Mouse (Mus musculus) hindbrain, embryonic 13.5 days (tissue): Measurements from ENCODE around the gene Wasl. TPM values are rescaled to one million over a fixed set of nuclear protein-coding genes. Genes with fewer than 3 reads are reported as not detected.

ENCODE experiments used
- ATAC-seq: fragments of 200-750 bp; cut with Nextera tagmentation; 2 replicates; pipeline ENCODE4 v1.8.0; 2017; ENCODE audit warnings: moderate TSS enrichment; ENCODE audit not compliant: low FRiP score
- H3K27ac ChIP-seq: fragments of 300-500 bp; sonication (generic); 2 replicates; pipeline ENCODE4 v1.5.1; 2015; ENCODE audit warnings: inconsistent platforms, mild to moderate bottlenecking, moderate library complexity
- H3K27me3 ChIP-seq: fragments of 300-500 bp; sonication (generic); 2 replicates; pipeline ENCODE4 v1.6.1; 2015; ENCODE audit warnings: mild to moderate bottlenecking, inconsistent platforms
- H3K36me3 ChIP-seq: fragments of 300-500 bp; sonication (generic); 2 replicates; pipeline ENCODE4 v1.6.1; 2015; ENCODE audit warnings: mild to moderate bottlenecking, inconsistent platforms
- H3K4me1 ChIP-seq: fragments of 300-500 bp; sonication (generic); replicated peaks from 2 replicates; pipeline ENCODE4 v1.6.1; 2015; ENCODE audit warnings: inconsistent platforms
- H3K4me2 ChIP-seq: fragments of 300-500 bp; sonication (generic); 2 replicates; pipeline ENCODE4 v1.6.1; 2015; ENCODE audit warnings: inconsistent platforms, mild to moderate bottlenecking, moderate library complexity
- H3K4me3 ChIP-seq: fragments of 300-500 bp; sonication (generic); 2 replicates; pipeline ENCODE4 v1.5.1; 2015; ENCODE audit warnings: mild to moderate bottlenecking, inconsistent platforms
- H3K9ac ChIP-seq: fragments of 300-500 bp; sonication (generic); 2 replicates; pipeline ENCODE4 v1.6.1; 2015; ENCODE audit warnings: mild to moderate bottlenecking, inconsistent platforms
- H3K9me3 ChIP-seq: fragments of 300-500 bp; sonication (generic); 2 replicates; pipeline ENCODE4 v1.6.1; 2016; ENCODE audit warnings: inconsistent platforms
- WGBS: fragments of 180-500 bp; shearing (Covaris S2); methylation state at CpG from one replicate; pipeline ENCODE4 v1.1.7; 2015; 5-methylcytosine and 5-hydroxymethylcytosine counted together
- polyA plus RNA-seq: library from polyadenylated mRNA; unstranded; fragments of >200 nt; fragmentation: Nextera tagmentation; extraction: Ambion mirVana; gene quantifications from 2 replicates; pipeline ENCODE4 v1.2.1, GENCODE M21; 2015

The Wasl gene
- polyA plus RNA-seq: 63.5 and 66.2 TPM in 2 replicates

DNA sequence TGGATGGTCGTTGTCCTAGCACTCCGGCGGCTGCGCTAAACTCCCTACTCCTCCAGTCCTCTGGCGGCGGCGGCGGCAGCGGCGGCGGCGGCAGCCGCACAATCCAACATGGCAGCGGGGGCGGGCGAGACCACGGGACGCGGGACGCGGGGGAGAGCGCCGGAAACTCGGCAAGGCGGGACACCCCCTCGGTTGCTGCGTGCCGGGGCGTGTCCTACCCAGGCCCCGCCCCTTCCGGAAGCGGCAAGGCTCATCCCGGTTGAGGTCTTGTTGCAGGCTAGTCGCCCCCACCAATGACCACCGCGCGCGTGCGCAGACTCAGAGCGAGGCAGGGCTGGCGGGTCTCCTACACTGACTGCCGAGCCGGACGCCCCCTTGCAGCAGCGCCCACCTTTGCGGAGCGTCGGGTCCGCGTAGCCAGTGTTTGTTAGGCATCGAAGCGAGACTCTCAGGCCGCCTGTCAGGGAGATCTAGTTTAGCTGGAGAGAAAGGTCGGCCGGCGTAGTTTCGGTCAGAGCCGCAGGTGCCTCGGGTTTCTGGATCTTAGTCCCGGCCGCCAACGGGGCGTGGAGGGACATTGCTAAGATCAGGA lies at the start of gene Wasl:
Wasl (minus strand) TSS at position 143 of the 592 bp plus-strand sequence.
- Histone ChIP-seq H3K9me3 (no peaks in the 10 kb centered on the region), H3K9ac (peak within 1 kb of the TSS; percentile 95), H3K4me1 (peaks cover 19% of the 10 kb centered on the region), H3K27me3 (no peaks in the 10 kb centered on the region), H3K4me2 (peak within 1 kb of the TSS; percentile 80), H3K36me3 (no peaks in the 10 kb centered on the region), H3K27ac (peak within 1 kb of the TSS; percentile 97), H3K4me3 (peak within 1 kb of the TSS; percentile 97)
- peak; percentile 99 for ATAC-seq
- WGBS: under 1% methylated on average over 62 of the region's 63 CpGs

DNA sequence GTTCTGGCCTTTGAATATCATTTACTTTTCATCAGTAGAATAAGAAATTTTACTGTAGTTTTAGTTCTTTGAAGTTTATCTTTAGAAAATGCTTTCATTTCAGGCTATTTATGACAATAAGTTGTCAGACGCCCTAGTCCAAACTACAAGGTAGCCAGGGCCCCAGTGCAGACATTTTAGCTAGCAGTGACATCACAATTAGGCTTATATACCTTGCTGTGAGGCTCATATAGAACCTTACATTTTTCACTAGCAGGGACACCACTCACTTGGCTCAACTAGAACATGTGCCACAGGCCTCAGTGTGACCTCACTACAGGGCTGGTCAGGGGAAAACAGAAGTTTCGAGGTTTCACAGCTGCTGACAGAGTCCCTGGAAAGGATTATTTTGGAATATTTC lies 42.7 kb upstream of the Wasl start:
- no peak overlapping the region for H3K9ac ChIP-seq
- 77% methylated on average over 2 of the region's 2 CpGs for WGBS
- ATAC-seq: no peak

DNA sequence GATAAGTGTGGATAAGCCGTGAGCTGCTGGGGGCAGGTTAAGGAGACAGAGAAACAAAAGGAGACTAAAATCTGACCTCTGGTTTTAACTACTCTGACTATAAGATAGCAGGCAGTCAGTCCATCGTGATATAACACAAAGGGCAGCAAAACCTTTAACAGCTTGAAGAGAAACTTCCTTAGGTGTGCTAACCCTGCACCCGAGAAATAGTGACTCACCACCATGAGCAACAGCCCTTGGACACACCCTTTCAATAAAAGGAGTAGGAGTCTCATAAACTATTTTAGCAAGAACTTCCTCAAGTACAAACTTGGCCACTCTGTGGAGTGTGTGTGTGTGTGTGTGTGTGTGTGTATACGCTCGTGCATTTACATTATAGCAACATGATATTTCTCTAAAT lies 42.3 kb upstream of the Wasl start:
- Histone ChIP-seq H3K4me2 (no peak overlapping the region), H3K27me3 (no peaks in the 10 kb centered on the region), H3K4me1 (no peaks in the 10 kb centered on the region), H3K36me3 (no peaks in the 10 kb centered on the region), H3K9me3 (no peaks in the 10 kb centered on the region), H3K27ac (no peak overlapping the region), H3K4me3 (no peak overlapping the region), H3K9ac (no peak overlapping the region)
- WGBS: 93% methylated on average over 5 of the region's 5 CpGs
- no peak for ATAC-seq

More for the DNA sequence above, 42.7 kb upstream of the Wasl start:
- Histone ChIP-seq H3K4me2 (no peak overlapping the region), H3K4me1 (no peaks in the 10 kb centered on the region), H3K9me3 (no peaks in the 10 kb centered on the region), H3K27me3 (no peaks in the 10 kb centered on the region), H3K36me3 (no peaks in the 10 kb centered on the region), H3K27ac (no peak overlapping the region), H3K4me3 (no peak overlapping the region)

DNA sequence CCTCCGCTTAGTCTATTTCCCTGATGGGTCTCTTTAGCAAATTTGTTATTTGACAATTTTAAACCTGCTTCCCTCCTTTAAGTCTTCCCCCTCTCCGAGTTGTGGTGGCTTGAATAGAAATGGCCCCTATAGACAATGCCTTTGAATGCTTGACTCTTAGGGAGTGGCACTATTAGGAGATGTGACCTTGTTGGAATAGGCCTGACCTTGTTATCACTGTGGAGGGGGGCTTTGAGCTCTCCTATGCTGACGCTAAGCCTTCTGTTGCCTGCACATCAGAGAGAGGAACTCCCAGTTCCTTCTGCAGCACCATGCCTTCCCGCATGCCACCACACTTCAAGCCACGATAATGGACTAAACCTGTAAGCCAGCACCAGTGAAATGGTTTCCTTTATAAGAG lies 32.4 kb upstream of the Wasl start:
- Histone ChIP-seq H3K4me1 (no peaks in the 10 kb centered on the region), H3K27me3 (no peaks in the 10 kb centered on the region), H3K36me3 (no peaks in the 10 kb centered on the region), H3K4me3 (no peak overlapping the region), H3K9ac (no peak overlapping the region), H3K4me2 (no peak overlapping the region), H3K9me3 (no peaks in the 10 kb centered on the region), H3K27ac (no peak overlapping the region)
- 86% methylated on average over 5 of the region's 5 CpGs for WGBS
- no peak for ATAC-seq

DNA sequence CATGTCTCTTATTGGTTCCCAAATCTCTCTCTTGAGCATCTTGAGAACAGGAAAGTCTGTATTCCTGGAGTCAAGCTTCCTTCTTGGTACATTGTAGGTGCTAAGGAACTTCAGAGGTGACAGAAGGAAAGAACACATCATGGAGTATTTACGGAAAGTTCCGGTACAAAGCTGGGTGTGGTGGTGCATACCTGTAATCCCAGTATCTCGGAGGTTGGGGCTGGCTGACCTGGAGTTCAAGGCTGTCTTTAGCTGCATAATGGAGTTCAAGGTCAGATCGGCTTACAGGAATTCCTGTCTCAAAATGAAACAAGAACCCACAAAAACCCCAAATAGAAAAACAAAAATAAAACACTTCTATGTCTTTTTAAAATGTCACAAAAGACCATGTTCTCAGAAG lies 31.3 kb upstream of the Wasl start:
- WGBS: 86% methylated on average over 4 of the region's 4 CpGs
- Histone ChIP-seq H3K9ac (no peak overlapping the region), H3K36me3 (no peaks in the 10 kb centered on the region), H3K27me3 (no peaks in the 10 kb centered on the region), H3K4me1 (no peaks in the 10 kb centered on the region), H3K9me3 (no peaks in the 10 kb centered on the region), H3K4me3 (no peak overlapping the region), H3K27ac (no peak overlapping the region), H3K4me2 (no peak overlapping the region)
- ATAC-seq: no peak

DNA sequence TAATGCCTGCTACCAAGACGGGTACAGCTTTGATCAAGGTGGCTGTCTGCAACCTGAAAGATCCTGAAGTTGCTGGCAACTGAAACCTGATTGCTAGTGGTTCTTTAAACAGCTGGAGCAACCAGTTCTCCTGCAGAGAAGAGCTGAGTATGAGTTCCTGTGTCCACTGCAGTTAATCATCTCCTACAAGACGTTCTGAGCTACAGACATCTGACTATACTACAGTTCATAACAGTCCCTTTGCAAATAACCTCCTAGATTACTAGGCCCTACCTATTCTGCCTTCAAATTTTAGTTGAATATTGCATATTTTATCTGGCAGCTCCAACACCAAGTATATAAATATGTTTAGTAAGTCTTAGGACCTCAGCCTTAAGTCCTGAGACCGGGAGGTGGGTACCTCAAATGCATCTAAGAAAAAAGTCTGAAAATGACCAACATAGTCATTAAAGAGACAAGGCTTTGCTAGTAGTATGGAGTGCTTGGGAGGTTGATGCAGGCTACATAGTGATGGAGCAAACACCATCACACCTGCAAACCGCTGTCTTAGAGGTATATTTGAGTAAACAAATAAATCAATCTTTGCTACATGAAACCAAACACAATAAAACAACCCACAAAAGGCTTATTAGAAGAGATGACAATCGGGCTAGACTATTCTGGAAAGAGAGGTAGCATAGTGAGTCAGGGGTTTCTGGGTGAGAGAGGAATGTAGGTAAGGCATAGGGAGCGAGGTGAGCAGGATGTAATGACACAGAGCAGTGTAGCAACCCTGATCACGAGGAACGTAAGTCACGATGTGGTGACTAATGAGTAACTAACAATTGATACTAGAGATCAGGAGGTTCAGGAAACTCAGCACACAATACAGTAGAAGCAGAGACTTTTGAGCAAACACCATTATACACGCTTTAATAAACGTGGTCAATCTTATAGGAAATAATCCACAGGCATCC lies 29.9 kb upstream of the Wasl start:
- Histone ChIP-seq H3K9me3 (no peaks in the 10 kb centered on the region), H3K36me3 (no peaks in the 10 kb centered on the region), H3K4me1 (no peaks in the 10 kb centered on the region), H3K4me3 (no peak overlapping the region), H3K27ac (no peak overlapping the region), H3K9ac (no peak overlapping the region), H3K27me3 (no peaks in the 10 kb centered on the region), H3K4me2 (no peak overlapping the region)
- ATAC-seq: no peak
- WGBS: 87% methylated on average over 11 of the region's 11 CpGs

DNA sequence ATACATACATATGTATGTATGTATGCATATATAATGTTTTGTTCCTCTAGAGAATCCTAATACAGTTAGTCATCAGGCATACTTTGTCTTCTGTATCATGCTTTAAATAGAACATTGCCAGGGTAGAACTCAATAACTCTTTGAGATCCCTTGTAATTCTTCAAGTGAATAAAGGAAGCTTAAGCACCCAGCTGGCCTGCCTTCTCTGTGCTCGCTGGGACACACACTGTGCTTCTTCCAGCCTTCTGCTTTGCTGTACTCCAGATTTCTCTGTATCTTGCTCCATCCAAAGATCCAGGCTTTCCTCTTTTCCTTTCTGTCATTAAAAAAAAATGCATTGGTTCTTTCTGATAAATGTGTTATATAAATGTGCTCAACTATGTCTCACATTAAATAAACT lies 23.1 kb upstream of the Wasl start:
- Histone ChIP-seq H3K4me3 (no peak overlapping the region), H3K27ac (no peak overlapping the region), H3K4me1 (no peaks in the 10 kb centered on the region), H3K9me3 (no peaks in the 10 kb centered on the region), H3K9ac (no peak overlapping the region), H3K36me3 (no peaks in the 10 kb centered on the region), H3K27me3 (no peaks in the 10 kb centered on the region), H3K4me2 (no peak overlapping the region)
- 53% methylated on average over 1 of the region's 1 CpGs for WGBS
- no peak for ATAC-seq

DNA sequence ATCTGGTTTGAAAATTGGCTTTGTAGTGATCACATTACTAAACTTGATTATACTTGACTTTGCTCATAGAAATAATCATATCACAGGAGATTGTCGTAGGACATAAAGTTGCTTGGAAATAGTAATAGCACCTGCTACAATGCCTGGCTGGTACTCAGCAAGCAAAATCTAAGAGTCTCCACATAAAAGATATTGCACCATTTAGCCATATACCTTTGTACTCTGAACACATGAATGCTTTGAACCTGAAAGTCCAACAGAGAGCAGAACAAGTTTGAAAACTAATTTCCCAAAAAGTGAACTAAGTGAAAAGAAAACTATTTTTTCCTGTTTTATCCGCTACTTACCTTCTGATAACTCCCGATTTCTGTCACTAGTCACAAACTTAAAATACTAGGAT lies 18.3 kb upstream of the Wasl start:
- no peak for ATAC-seq
- no peak overlapping the region for H3K27ac ChIP-seq

DNA sequence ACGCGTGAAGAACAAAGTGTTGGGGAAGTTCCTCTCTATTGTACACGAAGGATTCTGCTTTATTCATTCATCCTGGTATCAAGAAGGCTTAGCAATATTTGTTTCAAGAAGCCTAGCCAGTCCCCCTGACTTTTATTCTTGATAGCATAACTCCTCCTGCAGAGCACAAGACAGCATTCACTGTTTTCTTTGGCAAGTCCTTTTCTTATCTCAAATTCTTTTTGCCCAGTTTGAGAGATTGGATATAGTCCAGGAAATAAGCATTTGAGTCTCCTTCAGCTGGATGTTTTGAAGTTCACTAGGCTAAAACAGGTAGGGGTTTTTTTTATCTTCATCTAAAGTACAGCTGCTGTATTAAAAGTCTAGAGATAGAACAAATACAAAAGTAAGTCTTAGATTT lies 3.0 kb upstream of the Wasl start:
- H3K9me3 ChIP-seq: no peaks in the 10 kb centered on the region
- H3K4me2 ChIP-seq: no peak overlapping the region
- no peak overlapping the region for H3K4me3 ChIP-seq
- H3K27me3 ChIP-seq: no peaks in the 10 kb centered on the region
- peaks cover 6% of the 10 kb centered on the region for H3K4me1 ChIP-seq
- ATAC-seq: no peak
- H3K27ac ChIP-seq: no peak overlapping the region
- no peaks in the 10 kb centered on the region for H3K36me3 ChIP-seq
- no peak overlapping the region for H3K9ac ChIP-seq
- 75% methylated on average over 3 of the region's 3 CpGs for WGBS

More for the DNA sequence above, 18.3 kb upstream of the Wasl start:
- Histone ChIP-seq H3K36me3 (no peaks in the 10 kb centered on the region), H3K27me3 (no peaks in the 10 kb centered on the region), H3K4me1 (no peaks in the 10 kb centered on the region), H3K4me3 (no peak overlapping the region), H3K4me2 (no peak overlapping the region), H3K9ac (no peak overlapping the region), H3K9me3 (no peaks in the 10 kb centered on the region)
- WGBS: 93% methylated on average over 3 of the region's 3 CpGs

DNA sequence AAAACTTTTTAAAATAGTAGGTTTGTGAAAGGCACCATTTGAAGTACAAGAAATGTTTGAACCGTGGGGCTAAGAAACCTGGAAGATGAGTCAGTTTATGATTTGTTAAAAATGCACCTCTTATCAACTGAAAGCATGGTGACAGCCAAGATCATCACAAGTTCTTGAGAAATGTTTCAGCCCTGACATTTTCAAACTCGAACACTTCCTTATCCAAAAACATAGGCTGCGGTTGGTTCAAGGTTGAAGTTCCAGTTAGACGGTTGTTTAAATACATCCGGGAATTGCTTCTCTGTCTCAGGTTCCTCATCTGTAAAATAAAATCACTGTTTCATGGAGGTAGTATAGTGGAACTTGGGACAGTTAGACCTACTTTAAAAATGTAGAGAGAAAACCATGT lies 1.4 kb upstream of the Wasl start:
- Histone ChIP-seq H3K27ac (no peak overlapping the region), H3K27me3 (no peaks in the 10 kb centered on the region), H3K9ac (no peak overlapping the region), H3K4me1 (peaks cover 15% of the 10 kb centered on the region), H3K4me2 (no peak overlapping the region), H3K4me3 (no peak overlapping the region), H3K36me3 (no peaks in the 10 kb centered on the region), H3K9me3 (no peaks in the 10 kb centered on the region)
- no peak for ATAC-seq
- 96% methylated on average over 5 of the region's 5 CpGs for WGBS

DNA sequence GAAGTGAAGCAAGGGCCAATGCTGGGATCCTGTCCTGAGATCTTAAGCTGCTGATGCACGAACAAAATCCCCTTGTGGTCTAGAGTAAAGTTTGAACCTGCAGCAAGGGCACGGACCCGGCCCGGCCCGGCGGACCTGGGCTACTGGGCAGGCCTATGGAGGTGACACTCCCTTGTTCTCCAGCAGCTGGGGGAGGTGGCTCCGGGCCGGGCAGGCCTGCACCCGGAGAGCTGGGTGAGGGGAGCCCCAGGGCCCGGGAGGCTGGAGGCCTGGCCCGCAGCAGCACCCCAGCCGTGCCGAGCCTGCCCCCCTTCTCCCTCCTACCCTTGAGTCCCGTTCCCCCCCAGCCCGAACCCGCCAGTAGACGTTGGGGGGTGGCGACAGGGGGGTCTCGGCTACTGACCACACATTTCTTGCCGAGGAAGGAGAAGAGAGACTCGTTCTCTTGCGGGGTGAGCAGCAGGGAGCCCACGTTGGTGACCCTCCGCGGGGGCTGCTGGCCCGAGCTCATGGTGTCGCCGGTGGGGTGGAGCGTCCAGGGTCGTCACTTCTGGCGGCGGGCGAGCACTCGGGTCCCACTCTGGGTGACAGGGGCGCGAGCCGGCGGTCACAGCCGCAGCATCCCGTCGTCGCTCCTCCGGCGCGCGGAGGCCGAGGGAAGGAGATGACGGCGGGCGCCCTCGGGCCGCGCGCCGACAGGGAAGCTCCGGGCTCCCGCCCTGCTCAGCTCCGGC lies 509 bp downstream of the Wasl start:
- H3K9ac ChIP-seq: peak overlapping the region; percentile 95
- H3K27me3 ChIP-seq: no peaks in the 10 kb centered on the region
- peak; percentile 57 for ATAC-seq
- under 1% methylated on average over 57 of the region's 58 CpGs for WGBS
- H3K4me3 ChIP-seq: peak overlapping the region; percentile 97
- H3K4me2 ChIP-seq: peak overlapping the region; percentile 80
- peak overlapping the region; percentile 97 for H3K27ac ChIP-seq
- H3K9me3 ChIP-seq: no peaks in the 10 kb centered on the region
- H3K4me1 ChIP-seq: peaks cover 19% of the 10 kb centered on the region
- no peaks in the 10 kb centered on the region for H3K36me3 ChIP-seq
